Mouse (Mus musculus) liver, embryonic 16.5 days (tissue): ENCODE data around the gene Ogdh. TPM values are rescaled to one million over a fixed set of nuclear protein-coding genes. Genes with fewer than 3 reads are reported as not detected.
A peak's percentile ranks its signal among the peaks of the same experiment; 100 is the strongest.

Source experiments
- ATAC-seq: fragments of 200-750 bp; cut with Nextera tagmentation; 2 replicates; pipeline ENCODE4 v1.8.0; 2017; ENCODE audit warnings: low read depth, mild to moderate bottlenecking, moderate number of reproducible peaks, moderate library complexity
- H3K27ac ChIP-seq: fragments of 300-500 bp; sonication (generic); 2 replicates; pipeline ENCODE4 v1.5.1; 2014; ENCODE audit warnings: mild to moderate bottlenecking, low read length
- H3K27me3 ChIP-seq: fragments of 300-500 bp; sonication (generic); 2 replicates; pipeline ENCODE4 v1.6.1; 2014; ENCODE audit warnings: low read depth, low read length, mixed read lengths; ENCODE audit not compliant: control insufficient read depth, insufficient read depth
- H3K36me3 ChIP-seq: fragments of 300-500 bp; sonication (generic); 2 replicates; pipeline ENCODE4 v1.6.1; 2014; ENCODE audit warnings: mild to moderate bottlenecking; ENCODE audit not compliant: control insufficient read depth, insufficient read depth
- H3K4me1 ChIP-seq: fragments of 300-500 bp; sonication (generic); 2 replicates; pipeline ENCODE4 v1.6.1; 2014; ENCODE audit warnings: low read depth, low read length, mixed read lengths; ENCODE audit not compliant: control insufficient read depth
- H3K4me2 ChIP-seq: fragments of 300-500 bp; sonication (generic); 2 replicates; pipeline ENCODE4 v1.6.1; 2014; ENCODE audit warnings: low read depth, low read length, mixed read lengths
- H3K4me3 ChIP-seq: fragments of 300-500 bp; sonication (generic); 2 replicates; pipeline ENCODE4 v1.5.1; 2014; ENCODE audit warnings: low read depth, mild to moderate bottlenecking, low read length
- H3K9ac ChIP-seq: fragments of 300-500 bp; sonication (generic); 2 replicates; pipeline ENCODE4 v1.6.1; 2014; ENCODE audit warnings: low read depth, low read length
- H3K9me3 ChIP-seq: fragments of 300-500 bp; sonication (generic); replicated peaks from 2 replicates; pipeline ENCODE4 v1.6.1; 2016; ENCODE audit warnings: low read length; ENCODE audit not compliant: control insufficient read depth
- whole genome bisulfite sequencing: fragments of 180-500 bp; shearing (Covaris S2); extraction: QIAGEN DNeasy Blood & Tissue Kit; methylation state at CpG from one replicate; pipeline ENCODE4 v1.1.7; 2014; ENCODE audit not compliant: insufficient replicate concordance; 5-methylcytosine and 5-hydroxymethylcytosine counted together
- polyA plus RNA-seq: library from polyadenylated mRNA; unstranded; fragments of >200 nt; fragmentation: Nextera tagmentation; extraction: Ambion mirVana; gene quantifications from 2 replicates; pipeline ENCODE4 v1.2.1, GENCODE M21; 2015

Gene Ogdh
- polyA plus RNA-seq, 1 experiment from 2014 or later: 93.8 TPM

GRCm38 (mm10) chr11:6292116-6292987 lies 919 bp downstream of the Ogdh start:
- Histone ChIP-seq H3K36me3 (peaks cover 6% of the 10 kb centered on the region), H3K4me3 (peak overlapping the region; percentile 97), H3K9ac (peak overlapping the region; percentile 95), H3K27ac (peak overlapping the region; percentile 98), H3K27me3 (no peaks in the 10 kb centered on the region), H3K4me2 (peak overlapping the region; percentile 80), H3K9me3 (no peaks in the 10 kb centered on the region), H3K4me1 (peaks cover 39% of the 10 kb centered on the region)
- ATAC-seq: peak; percentile 3; the same call in 1 of the 2 replicates
- WGBS: 12% methylated on average over 33 of the region's 33 CpGs

DNA sequence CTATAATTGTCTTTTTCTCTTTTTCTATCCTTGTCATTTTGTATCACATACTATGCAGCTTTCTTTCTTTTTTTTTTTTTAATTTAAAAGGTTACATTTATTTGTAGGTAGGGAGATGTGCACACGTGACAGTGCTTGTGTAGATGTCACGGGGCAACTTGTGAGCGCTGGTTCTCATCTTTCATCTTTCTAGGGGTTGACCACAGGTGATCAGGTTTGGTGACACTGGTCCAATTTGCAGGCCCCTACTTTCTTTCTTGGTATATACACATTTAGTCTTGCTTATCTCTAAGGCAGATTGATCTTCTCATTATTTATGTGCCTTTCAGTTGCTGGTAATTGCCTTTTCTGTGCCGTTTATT lies 1.5 kb downstream of the Ogdh start:
- 83% methylated on average over 4 of the region's 4 CpGs for WGBS
- Histone ChIP-seq H3K27me3 (no peaks in the 10 kb centered on the region), H3K4me2 (peak overlapping the region; percentile 80), H3K27ac (peak overlapping the region; percentile 98), H3K36me3 (peaks cover 12% of the 10 kb centered on the region), H3K4me3 (peak overlapping the region; percentile 97), H3K9ac (peak overlapping the region; percentile 95), H3K4me1 (peaks cover 39% of the 10 kb centered on the region), H3K9me3 (no peaks in the 10 kb centered on the region)
- ATAC-seq: no peak

GRCm38 (mm10) chr11:6293601-6294000 lies 2.2 kb downstream of the Ogdh start:
- no peaks in the 10 kb centered on the region for H3K9me3 ChIP-seq
- no peak for ATAC-seq
- WGBS: 80% methylated on average over 2 of the region's 2 CpGs
- H3K4me1 ChIP-seq: peaks cover 39% of the 10 kb centered on the region
- H3K27me3 ChIP-seq: no peaks in the 10 kb centered on the region
- H3K4me3 ChIP-seq: peak overlapping the region; percentile 42
- peak overlapping the region; percentile 80 for H3K4me2 ChIP-seq
- peak overlapping the region; percentile 95 for H3K27ac ChIP-seq
- H3K36me3 ChIP-seq: peaks cover 18% of the 10 kb centered on the region
- H3K9ac ChIP-seq: peak overlapping the region; percentile 60

DNA sequence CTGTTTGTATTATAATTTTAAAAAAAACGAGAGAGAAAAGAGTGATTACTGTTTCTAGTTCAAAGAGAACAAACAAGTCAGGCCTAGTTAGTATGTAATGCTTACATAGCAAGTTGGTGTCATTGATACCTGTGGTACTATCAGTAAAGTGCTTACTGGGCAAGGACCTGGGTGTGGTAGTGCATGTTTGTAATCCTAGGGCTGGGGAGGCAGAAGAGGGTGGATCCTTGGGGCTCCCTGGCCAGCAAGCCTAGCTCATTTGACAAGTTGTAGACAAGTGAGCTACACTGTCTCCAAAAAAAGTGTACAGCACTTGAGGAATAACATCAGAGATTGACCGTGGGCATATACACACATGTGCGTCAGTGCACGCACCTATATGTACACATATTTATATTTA lies 3.2 kb downstream of the Ogdh start:
- H3K9me3 ChIP-seq: no peaks in the 10 kb centered on the region
- 70% methylated on average over 4 of the region's 4 CpGs for WGBS
- H3K27me3 ChIP-seq: no peaks in the 10 kb centered on the region
- ATAC-seq: peak; percentile 75
- H3K4me3 ChIP-seq: peak overlapping the region; percentile 20; the same call in 1 of the 2 replicates
- peaks cover 28% of the 10 kb centered on the region for H3K36me3 ChIP-seq
- peak overlapping the region; percentile 95 for H3K27ac ChIP-seq
- H3K9ac ChIP-seq: peak overlapping the region; percentile 8; the same call in 1 of the 2 replicates
- peaks cover 43% of the 10 kb centered on the region for H3K4me1 ChIP-seq
- peak overlapping the region; percentile 80 for H3K4me2 ChIP-seq

- H3K4me3 ChIP-seq: no peak overlapping the region
- H3K4me2 ChIP-seq: peak overlapping the region; percentile 80
- H3K36me3 ChIP-seq: peaks cover 41% of the 10 kb centered on the region
- H3K27me3 ChIP-seq: no peaks in the 10 kb centered on the region
- peak overlapping the region; percentile 95 for H3K27ac ChIP-seq
- H3K4me1 ChIP-seq: peaks cover 39% of the 10 kb centered on the region
- H3K9ac ChIP-seq: no peak overlapping the region
- no peak for ATAC-seq
- no peaks in the 10 kb centered on the region for H3K9me3 ChIP-seq
Observed at GRCm38 (mm10) chr11:6296077-6296476, 4.6 kb downstream of the Ogdh start.

GRCm38 (mm10) chr11:6299435-6299834 lies 8.0 kb downstream of the Ogdh start:
- WGBS: 75% methylated on average over 2 of the region's 2 CpGs
- Histone ChIP-seq H3K9ac (no peak overlapping the region), H3K4me3 (no peak overlapping the region), H3K4me1 (peaks cover 20% of the 10 kb centered on the region), H3K27me3 (no peaks in the 10 kb centered on the region), H3K27ac (no peak overlapping the region), H3K36me3 (peaks cover 52% of the 10 kb centered on the region), H3K9me3 (no peaks in the 10 kb centered on the region), H3K4me2 (no peak overlapping the region)
- ATAC-seq: no peak

- Histone ChIP-seq H3K4me1 (peaks cover 4% of the 10 kb centered on the region), H3K9ac (no peak overlapping the region), H3K4me2 (no peak overlapping the region), H3K9me3 (no peaks in the 10 kb centered on the region), H3K27ac (no peak overlapping the region), H3K4me3 (no peak overlapping the region), H3K36me3 (peaks cover 45% of the 10 kb centered on the region), H3K27me3 (no peaks in the 10 kb centered on the region)
- 79% methylated on average over 2 of the region's 2 CpGs for WGBS
- ATAC-seq: no peak
Observed at GRCm38 (mm10) chr11:6302793-6303192, 11.4 kb downstream of the Ogdh start.

DNA sequence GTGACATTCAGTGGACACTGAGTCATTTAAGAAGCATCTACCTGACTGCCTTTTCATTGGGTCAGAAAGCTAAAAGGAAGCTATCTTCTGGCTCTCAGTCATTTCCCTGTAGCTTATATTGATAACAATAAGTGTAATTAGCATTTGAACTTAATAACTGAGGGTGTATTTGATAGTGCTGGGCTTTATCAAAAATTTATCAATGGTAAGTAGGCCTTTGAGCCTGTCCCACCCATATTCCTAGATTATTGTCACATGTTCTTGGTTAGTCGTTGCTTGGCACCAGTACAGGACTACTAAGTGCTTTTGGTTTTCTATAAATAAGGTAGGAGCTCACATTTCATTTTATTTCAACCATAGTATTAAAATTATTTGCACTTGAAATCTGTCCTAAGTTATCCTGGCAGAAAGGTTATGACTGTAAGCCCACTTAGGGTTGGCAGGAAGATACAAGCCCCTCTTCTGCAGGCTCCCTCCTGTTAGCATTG lies 14.6 kb downstream of the Ogdh start:
- H3K4me1 ChIP-seq: no peaks in the 10 kb centered on the region
- no peak overlapping the region for H3K4me3 ChIP-seq
- WGBS: 56% methylated on average over 1 of the region's 1 CpGs
- no peaks in the 10 kb centered on the region for H3K27me3 ChIP-seq
- peaks cover 15% of the 10 kb centered on the region for H3K36me3 ChIP-seq
- H3K9me3 ChIP-seq: no peaks in the 10 kb centered on the region
- no peak for ATAC-seq
- no peak overlapping the region for H3K27ac ChIP-seq
- no peak overlapping the region for H3K9ac ChIP-seq
- H3K4me2 ChIP-seq: no peak overlapping the region

GRCm38 (mm10) chr11:6308181-6308580 lies 16.7 kb downstream of the Ogdh start:
- peaks cover 10% of the 10 kb centered on the region for H3K36me3 ChIP-seq
- no peak overlapping the region for H3K27ac ChIP-seq
- no peak for ATAC-seq
- H3K9me3 ChIP-seq: no peaks in the 10 kb centered on the region
- no peaks in the 10 kb centered on the region for H3K27me3 ChIP-seq
- WGBS: 89% methylated on average over 4 of the region's 4 CpGs
- no peaks in the 10 kb centered on the region for H3K4me1 ChIP-seq
- H3K4me3 ChIP-seq: no peak overlapping the region
- H3K9ac ChIP-seq: no peak overlapping the region
- no peak overlapping the region for H3K4me2 ChIP-seq
